Mouse (Mus musculus): ENCODE data around the gene Nfasc. TPM values are rescaled to one million over a fixed set of nuclear protein-coding genes. Genes with fewer than 3 reads are reported as not detected.
A peak's percentile ranks its signal among the peaks of the same experiment; 100 is the strongest.

Nfasc gene
- polyA plus RNA-seq (2016; fragmentation: Nextera tagmentation; extraction: Ambion mirVana): 37.3 and 42.3 TPM in 2 replicates

- ATAC-seq (ENCODE audit: low FRiP score, low read depth): peak; percentile 78
- H3K27me3 ChIP-seq (replicated peaks): no peaks in the 10 kb centered on the region; the same call in 1 of the 2 replicates
- peak within 1 kb of the TSS; percentile 68 for H3K4me2 ChIP-seq (replicated peaks)
- H3K4me3 ChIP-seq: peak within 1 kb of the TSS; percentile 57
- no peaks in the 10 kb centered on the region for H3K9me3 ChIP-seq
- H3K36me3 ChIP-seq: no peaks in the 10 kb centered on the region
- peak within 1 kb of the TSS; percentile 11; the same call in 1 of the 2 replicates for H3K27ac ChIP-seq
- 4% methylated on average over 51 of the region's 51 CpGs for WGBS
- peak within 1 kb of the TSS; percentile 77 for H3K9ac ChIP-seq
- H3K4me1 ChIP-seq: peaks cover 48% of the 10 kb centered on the region
Observed at GRCm38 (mm10) chr1:132741175-132741997, at the start of gene Nfasc. Gene Nfasc (minus strand): TSS chr1:132741797.

GRCm38 (mm10) chr1:132791049-132791448 lies 49.5 kb upstream of the Nfasc start:
- H3K36me3 ChIP-seq: no peaks in the 10 kb centered on the region
- no peak overlapping the region for H3K9ac ChIP-seq
- WGBS: 86% methylated on average over 6 of the region's 6 CpGs
- no peak overlapping the region for H3K4me3 ChIP-seq
- H3K27ac ChIP-seq: no peak overlapping the region
- H3K9me3 ChIP-seq: no peaks in the 10 kb centered on the region
- no peaks in the 10 kb centered on the region; the same call in none of the 2 replicates for H3K4me1 ChIP-seq
- no peaks in the 10 kb centered on the region for H3K27me3 ChIP-seq (replicated peaks)
- no peak overlapping the region for H3K4me2 ChIP-seq (replicated peaks)
- ATAC-seq (ENCODE audit: low FRiP score, low read depth): no peak

- H3K4me2 ChIP-seq (replicated peaks): no peak overlapping the region
- peak overlapping the region; percentile 4; the same call in 1 of the 2 replicates for H3K27ac ChIP-seq
- no peaks in the 10 kb centered on the region for H3K9me3 ChIP-seq
- 74% methylated on average over 5 of the region's 5 CpGs for WGBS
- ATAC-seq (ENCODE audit: low FRiP score, low read depth): no peak
- no peaks in the 10 kb centered on the region for H3K36me3 ChIP-seq
- no peaks in the 10 kb centered on the region; the same call in none of the 2 replicates for H3K4me1 ChIP-seq
- no peak overlapping the region for H3K4me3 ChIP-seq
- no peaks in the 10 kb centered on the region for H3K27me3 ChIP-seq (replicated peaks)
- no peak overlapping the region for H3K9ac ChIP-seq
Observed at GRCm38 (mm10) chr1:132786866-132787265, 45.3 kb upstream of the Nfasc start.

GRCm38 (mm10) chr1:132781607-132782445 lies 40.2 kb upstream of the Nfasc start:
- H3K27ac ChIP-seq: no peak overlapping the region
- WGBS: 65% methylated on average over 13 of the region's 13 CpGs
- no peak for ATAC-seq (ENCODE audit: low FRiP score, low read depth)

GRCm38 (mm10) chr1:132780961-132781360 lies 39.4 kb upstream of the Nfasc start:
- no peak overlapping the region for H3K9ac ChIP-seq
- H3K4me3 ChIP-seq: no peak overlapping the region
- H3K4me1 ChIP-seq: no peaks in the 10 kb centered on the region
- H3K4me2 ChIP-seq (replicated peaks): no peak overlapping the region
- no peak for ATAC-seq (ENCODE audit: low FRiP score, low read depth)
- H3K27me3 ChIP-seq (replicated peaks): no peaks in the 10 kb centered on the region
- no peaks in the 10 kb centered on the region for H3K36me3 ChIP-seq
- H3K9me3 ChIP-seq: no peaks in the 10 kb centered on the region
- H3K27ac ChIP-seq: no peak overlapping the region
- WGBS: 81% methylated on average over 5 of the region's 5 CpGs

More at GRCm38 (mm10) chr1:132781607-132782445, 40.2 kb upstream of the Nfasc start:
- Histone ChIP-seq H3K4me2 (replicated peaks) (no peak overlapping the region), H3K9ac (no peak overlapping the region), H3K4me1 (no peaks in the 10 kb centered on the region; the same call in none of the 2 replicates), H3K27me3 (replicated peaks) (no peaks in the 10 kb centered on the region), H3K36me3 (no peaks in the 10 kb centered on the region), H3K9me3 (no peaks in the 10 kb centered on the region), H3K4me3 (no peak overlapping the region)

GRCm38 (mm10) chr1:132780254-132780653 lies 38.7 kb upstream of the Nfasc start:
- ATAC-seq (ENCODE audit: low FRiP score, low read depth): no peak
- Histone ChIP-seq H3K4me1 (no peaks in the 10 kb centered on the region), H3K9me3 (no peaks in the 10 kb centered on the region), H3K36me3 (no peaks in the 10 kb centered on the region), H3K4me3 (no peak overlapping the region), H3K9ac (no peak overlapping the region), H3K27ac (no peak overlapping the region), H3K27me3 (replicated peaks) (no peaks in the 10 kb centered on the region), H3K4me2 (replicated peaks) (no peak overlapping the region)
- 95% methylated on average over 1 of the region's 1 CpGs for WGBS

GRCm38 (mm10) chr1:132774959-132775358 lies 33.4 kb upstream of the Nfasc start:
- WGBS: 87% methylated on average over 6 of the region's 6 CpGs
- Histone ChIP-seq H3K4me2 (replicated peaks) (no peak overlapping the region), H3K36me3 (no peaks in the 10 kb centered on the region), H3K4me3 (no peak overlapping the region), H3K9ac (no peak overlapping the region), H3K27me3 (replicated peaks) (no peaks in the 10 kb centered on the region), H3K27ac (no peak overlapping the region), H3K4me1 (no peaks in the 10 kb centered on the region), H3K9me3 (no peaks in the 10 kb centered on the region)
- no peak for ATAC-seq (ENCODE audit: low FRiP score, low read depth)

GRCm38 (mm10) chr1:132771377-132771776 lies 29.8 kb upstream of the Nfasc start:
- Histone ChIP-seq H3K4me2 (replicated peaks) (no peak overlapping the region), H3K27me3 (replicated peaks) (no peaks in the 10 kb centered on the region), H3K4me1 (peaks cover 4% of the 10 kb centered on the region; the same call in 1 of the 2 replicates), H3K9ac (no peak overlapping the region), H3K27ac (no peak overlapping the region), H3K36me3 (no peaks in the 10 kb centered on the region), H3K9me3 (no peaks in the 10 kb centered on the region), H3K4me3 (no peak overlapping the region)
- no peak for ATAC-seq (ENCODE audit: low FRiP score, low read depth)
- 35% methylated on average over 5 of the region's 5 CpGs for WGBS

GRCm38 (mm10) chr1:132769559-132769958 lies 28.0 kb upstream of the Nfasc start:
- H3K9ac ChIP-seq: no peak overlapping the region
- no peak overlapping the region for H3K4me3 ChIP-seq
- H3K9me3 ChIP-seq: no peaks in the 10 kb centered on the region
- H3K27me3 ChIP-seq (replicated peaks): no peaks in the 10 kb centered on the region
- H3K27ac ChIP-seq: no peak overlapping the region
- 73% methylated on average over 3 of the region's 3 CpGs for WGBS
- H3K4me1 ChIP-seq: peaks cover 15% of the 10 kb centered on the region
- H3K36me3 ChIP-seq: no peaks in the 10 kb centered on the region
- H3K4me2 ChIP-seq (replicated peaks): no peak overlapping the region
- ATAC-seq (ENCODE audit: low FRiP score, low read depth): no peak

- H3K9me3 ChIP-seq: no peaks in the 10 kb centered on the region
- ATAC-seq (ENCODE audit: low FRiP score, low read depth): no peak
- H3K27ac ChIP-seq: no peak overlapping the region
- H3K9ac ChIP-seq: no peak overlapping the region
- H3K36me3 ChIP-seq: no peaks in the 10 kb centered on the region
- H3K4me3 ChIP-seq: no peak overlapping the region
- no peak overlapping the region for H3K4me2 ChIP-seq (replicated peaks)
- H3K27me3 ChIP-seq (replicated peaks): no peaks in the 10 kb centered on the region
- WGBS: 93% methylated on average over 7 of the region's 7 CpGs
- peaks cover 15% of the 10 kb centered on the region for H3K4me1 ChIP-seq
Observed at GRCm38 (mm10) chr1:132767422-132767821, 25.8 kb upstream of the Nfasc start.

- no peak overlapping the region for H3K27ac ChIP-seq
- H3K4me3 ChIP-seq: 0 out of 2 replicates have a peak overlapping the region, but pooled peaks have one; percentile 10
- H3K4me2 ChIP-seq (replicated peaks): peak overlapping the region; percentile 48
- no peaks in the 10 kb centered on the region for H3K36me3 ChIP-seq
- H3K9ac ChIP-seq: peak overlapping the region; percentile 29; the same call in 1 of the 2 replicates
- WGBS: 26% methylated on average over 16 of the region's 16 CpGs
- no peaks in the 10 kb centered on the region for H3K27me3 ChIP-seq (replicated peaks)
- ATAC-seq (ENCODE audit: low FRiP score, low read depth): peak; percentile 84
- H3K4me1 ChIP-seq: peaks cover 15% of the 10 kb centered on the region
- no peaks in the 10 kb centered on the region for H3K9me3 ChIP-seq
Observed at GRCm38 (mm10) chr1:132765887-132766651, 24.5 kb upstream of the Nfasc start.

Data from neural tube, embryonic 12.5 days (tissue).